Mouse (Mus musculus) embryonic facial prominence, embryonic 15.5 days (tissue): ENCODE results near the gene Fxyd6. TPM values are rescaled to one million over a fixed set of nuclear protein-coding genes. Genes with fewer than 3 reads are reported as not detected.

Source experiments
- ATAC-seq: fragments of 200-750 bp; cut with Nextera tagmentation; 2 replicates; pipeline ENCODE4 v1.8.0; 2017; ENCODE audit warnings: low read depth, moderate TSS enrichment; ENCODE audit not compliant: insufficient number of reproducible peaks, low FRiP score, low TSS enrichment
- H3K27ac ChIP-seq: fragments of 300-500 bp; sonication (generic); replicated peaks from 2 replicates; pipeline ENCODE4 v1.5.1; 2015; ENCODE audit warnings: mild to moderate bottlenecking, inconsistent platforms
- H3K27me3 ChIP-seq: fragments of 300-500 bp; sonication (generic); 2 replicates; pipeline ENCODE4 v1.6.1; 2015; ENCODE audit warnings: inconsistent platforms
- H3K36me3 ChIP-seq: fragments of 300-500 bp; sonication (generic); 2 replicates; pipeline ENCODE4 v1.6.1; 2015; ENCODE audit warnings: mild to moderate bottlenecking, inconsistent platforms
- H3K4me1 ChIP-seq: fragments of 300-500 bp; sonication (generic); 2 replicates; pipeline ENCODE4 v1.6.1; 2015; ENCODE audit warnings: inconsistent platforms
- H3K4me2 ChIP-seq: fragments of 300-500 bp; sonication (generic); replicated peaks from 2 replicates; pipeline ENCODE4 v1.6.1; 2015; ENCODE audit warnings: mild to moderate bottlenecking, inconsistent platforms
- H3K4me3 ChIP-seq: fragments of 300-500 bp; sonication (generic); replicated peaks from 2 replicates; pipeline ENCODE4 v1.5.1; 2015; ENCODE audit warnings: mild to moderate bottlenecking, inconsistent platforms
- H3K9ac ChIP-seq: fragments of 300-500 bp; sonication (generic); 2 replicates; pipeline ENCODE4 v1.6.1; 2015; ENCODE audit warnings: inconsistent platforms
- H3K9me3 ChIP-seq: fragments of 300-500 bp; sonication (generic); replicated peaks from 2 replicates; pipeline ENCODE4 v1.6.1; 2016; ENCODE audit warnings: inconsistent platforms
- WGBS: fragments of 180-500 bp; shearing (Covaris S2); methylation state at CpG from one replicate; pipeline ENCODE4 v1.1.7; 2015; 5-methylcytosine and 5-hydroxymethylcytosine counted together
- polyA plus RNA-seq: library from polyadenylated mRNA; unstranded; fragments of >200 nt; fragmentation: Nextera tagmentation; extraction: Ambion mirVana; gene quantifications from 2 replicates; pipeline ENCODE4 v1.2.1, GENCODE M21; 2015

Fxyd6 gene
- polyA plus RNA-seq, 1 experiment from 2014 or later = 77.5 TPM

- no peak for ATAC-seq
- Histone ChIP-seq H3K36me3 (no peaks in the 10 kb centered on the region), H3K4me3 (peak overlapping the region; percentile 22; the same call in 1 of the 2 replicates), H3K4me2 (peak overlapping the region; percentile 53), H3K27me3 (no peaks in the 10 kb centered on the region; the same call in 1 of the 2 replicates), H3K9me3 (no peaks in the 10 kb centered on the region), H3K4me1 (peaks cover 17% of the 10 kb centered on the region), H3K27ac (no peak overlapping the region), H3K9ac (no peak overlapping the region)
- WGBS = 14% methylated on average over 7 of the region's 7 CpGs
These were observed 41.8 kb downstream of the Fxyd6 start for GRCm38 (mm10) chr9:45411803-45412202.

- Histone ChIP-seq H3K27ac (no peak overlapping the region), H3K36me3 (no peaks in the 10 kb centered on the region), H3K4me1 (peaks cover 17% of the 10 kb centered on the region), H3K9me3 (no peaks in the 10 kb centered on the region), H3K4me3 (peak overlapping the region; percentile 22; the same call in 1 of the 2 replicates), H3K4me2 (peak overlapping the region; percentile 53), H3K27me3 (no peaks in the 10 kb centered on the region; the same call in 1 of the 2 replicates), H3K9ac (no peak overlapping the region)
- 0 out of 2 replicates have a peak, but pooled peaks have one; percentile 31 for ATAC-seq
- 4% methylated on average over 10 of the region's 10 CpGs for WGBS
These were observed 42.3 kb downstream of the Fxyd6 start for GRCm38 (mm10) chr9:45412287-45412686.

- H3K4me3 ChIP-seq = no peak overlapping the region
- H3K27me3 ChIP-seq = no peaks in the 10 kb centered on the region; the same call in 1 of the 2 replicates
- H3K4me1 ChIP-seq = peaks cover 14% of the 10 kb centered on the region
- no peaks in the 10 kb centered on the region for H3K9me3 ChIP-seq
- no peaks in the 10 kb centered on the region for H3K36me3 ChIP-seq
- no peak overlapping the region for H3K4me2 ChIP-seq
- no peak overlapping the region for H3K9ac ChIP-seq
- no peak for ATAC-seq
- WGBS = 84% methylated on average over 4 of the region's 4 CpGs
- H3K27ac ChIP-seq = no peak overlapping the region
These were observed 42.9 kb downstream of the Fxyd6 start for GRCm38 (mm10) chr9:45412700-45413477.

GRCm38 (mm10) chr9:45413478-45414140 is 43.6 kb downstream of the Fxyd6 start:
- no peak overlapping the region for H3K27ac ChIP-seq
- H3K4me1 ChIP-seq = peaks cover 7% of the 10 kb centered on the region; the same call in 1 of the 2 replicates
- no peak for ATAC-seq
- no peak overlapping the region for H3K4me3 ChIP-seq
- no peaks in the 10 kb centered on the region for H3K9me3 ChIP-seq
- WGBS = 54% methylated on average over 5 of the region's 5 CpGs
- H3K36me3 ChIP-seq = no peaks in the 10 kb centered on the region
- no peaks in the 10 kb centered on the region; the same call in 1 of the 2 replicates for H3K27me3 ChIP-seq
- H3K9ac ChIP-seq = no peak overlapping the region
- H3K4me2 ChIP-seq = no peak overlapping the region

GRCm38 (mm10) chr9:45415912-45416311 is 45.9 kb downstream of the Fxyd6 start:
- no peak for ATAC-seq
- H3K9me3 ChIP-seq = no peaks in the 10 kb centered on the region
- no peak overlapping the region for H3K27ac ChIP-seq
- H3K36me3 ChIP-seq = no peaks in the 10 kb centered on the region
- H3K4me2 ChIP-seq = no peak overlapping the region
- H3K4me3 ChIP-seq = no peak overlapping the region
- 48% methylated on average over 4 of the region's 4 CpGs for WGBS
- no peaks in the 10 kb centered on the region for H3K27me3 ChIP-seq
- H3K9ac ChIP-seq = no peak overlapping the region
- H3K4me1 ChIP-seq = peaks cover 7% of the 10 kb centered on the region; the same call in 1 of the 2 replicates

- Histone ChIP-seq H3K4me1 (peaks cover 3% of the 10 kb centered on the region; the same call in 1 of the 2 replicates), H3K27ac (no peak overlapping the region), H3K9ac (no peak overlapping the region), H3K9me3 (no peaks in the 10 kb centered on the region), H3K27me3 (no peaks in the 10 kb centered on the region), H3K4me2 (0 out of 2 replicates have a peak overlapping the region, but pooled peaks have one; percentile 2), H3K4me3 (no peak overlapping the region), H3K36me3 (no peaks in the 10 kb centered on the region)
- no peak; the same call in 1 of the 2 replicates for ATAC-seq
- WGBS = 19% methylated on average over 8 of the region's 8 CpGs
These were observed 47.3 kb downstream of the Fxyd6 start for GRCm38 (mm10) chr9:45417245-45417644.

- H3K27me3 ChIP-seq = no peaks in the 10 kb centered on the region
- no peak overlapping the region for H3K9ac ChIP-seq
- H3K36me3 ChIP-seq = no peaks in the 10 kb centered on the region
- no peak overlapping the region for H3K27ac ChIP-seq
- no peaks in the 10 kb centered on the region for H3K9me3 ChIP-seq
- H3K4me3 ChIP-seq = no peak overlapping the region
- no peaks in the 10 kb centered on the region for H3K4me1 ChIP-seq
- H3K4me2 ChIP-seq = no peak overlapping the region
- ATAC-seq = no peak
- WGBS = 63% methylated on average over 8 of the region's 8 CpGs
These were observed 48.3 kb downstream of the Fxyd6 start for GRCm38 (mm10) chr9:45418252-45418651.

- H3K9ac ChIP-seq = no peak overlapping the region
- no peaks in the 10 kb centered on the region for H3K27me3 ChIP-seq
- no peak for ATAC-seq
- H3K4me1 ChIP-seq = no peaks in the 10 kb centered on the region
- WGBS = 59% methylated on average over 8 of the region's 8 CpGs
- H3K27ac ChIP-seq = no peak overlapping the region
- no peaks in the 10 kb centered on the region for H3K36me3 ChIP-seq
- H3K9me3 ChIP-seq = no peaks in the 10 kb centered on the region
- no peak overlapping the region for H3K4me3 ChIP-seq
- no peak overlapping the region for H3K4me2 ChIP-seq
These were observed 51.2 kb downstream of the Fxyd6 start for GRCm38 (mm10) chr9:45421209-45421608.

GRCm38 (mm10) chr9:45422761-45423298 is 52.8 kb downstream of the Fxyd6 start:
- Histone ChIP-seq H3K9ac (no peak overlapping the region), H3K4me3 (no peak overlapping the region), H3K36me3 (no peaks in the 10 kb centered on the region), H3K9me3 (no peaks in the 10 kb centered on the region), H3K27ac (no peak overlapping the region), H3K4me2 (no peak overlapping the region), H3K27me3 (peaks cover 8% of the 10 kb centered on the region; the same call in 1 of the 2 replicates), H3K4me1 (no peaks in the 10 kb centered on the region)
- WGBS = 72% methylated on average over 7 of the region's 7 CpGs
- ATAC-seq = no peak

GRCm38 (mm10) chr9:45426456-45426855 is 56.5 kb downstream of the Fxyd6 start, which contains the start of gene Dscaml1:
Gene Dscaml1 (plus strand): TSS chr9:45426628.
- Histone ChIP-seq H3K27ac (no peak within 1 kb of the TSS), H3K4me2 (no peak within 1 kb of the TSS), H3K4me3 (no peak within 1 kb of the TSS), H3K9me3 (no peaks in the 10 kb centered on the region), H3K27me3 (peaks cover 37% of the 10 kb centered on the region), H3K36me3 (no peaks in the 10 kb centered on the region), H3K9ac (no peak within 1 kb of the TSS), H3K4me1 (peaks cover 17% of the 10 kb centered on the region)
- ATAC-seq = no peak
- 81% methylated on average over 4 of the region's 4 CpGs for WGBS

- ATAC-seq = no peak
- Histone ChIP-seq H3K27ac (no peak overlapping the region), H3K4me1 (peaks cover 20% of the 10 kb centered on the region), H3K9ac (no peak overlapping the region), H3K36me3 (no peaks in the 10 kb centered on the region), H3K9me3 (no peaks in the 10 kb centered on the region), H3K4me2 (0 out of 2 replicates have a peak overlapping the region, but pooled peaks have one; percentile 84), H3K27me3 (peaks cover 53% of the 10 kb centered on the region), H3K4me3 (no peak overlapping the region)
- 30% methylated on average over 5 of the region's 5 CpGs for WGBS
These were observed 59.4 kb downstream of the Fxyd6 start for GRCm38 (mm10) chr9:45429392-45429791.
